Mouse (Mus musculus) olfactory bulb, adult 2 months (tissue): Measurements from ENCODE around the gene Gsc2. TPM values are rescaled to one million over a fixed set of nuclear protein-coding genes. Genes with fewer than 3 reads are reported as not detected.

ENCODE experiments used
- H3K27ac ChIP-seq: fragments of 200-500 bp; 2 replicates; pipeline ENCODE4 v1.5.1; 2012; ENCODE audit warnings: low read depth, low read length; ENCODE audit not compliant: insufficient read depth
- H3K4me1 ChIP-seq: fragments of 200-500 bp; 2 replicates; pipeline ENCODE4 v1.6.1; 2012; ENCODE audit warnings: low read length; ENCODE audit not compliant: control insufficient read depth, insufficient read depth
- H3K4me3 ChIP-seq: fragments of 200-500 bp; 2 replicates; pipeline ENCODE4 v1.5.1; 2012; ENCODE audit warnings: mild to moderate bottlenecking, low read depth, low read length, moderate library complexity; ENCODE audit not compliant: insufficient read depth
- CTCF ChIP-seq: fragments of 200-500 bp; IDR thresholded peaks from 2 replicates; pipeline ENCODE4 v1.5.1; 2012; ENCODE audit warnings: low read depth, mild to moderate bottlenecking, low read length, moderate library complexity; ENCODE audit not compliant: insufficient read depth
- POLR2A ChIP-seq: fragments of 200-500 bp; IDR thresholded peaks from 2 replicates; pipeline ENCODE4 v1.6.1; 2012; ENCODE audit warnings: mild to moderate bottlenecking, low read depth, low read length, moderate library complexity; ENCODE audit not compliant: insufficient read depth
- WGBS: fragments of 180-500 bp; shearing (Covaris S2); methylation state at CpG from one replicate; pipeline ENCODE4 v1.1.7; 2018; 5-methylcytosine and 5-hydroxymethylcytosine counted together
- polyA plus RNA-seq: library from polyadenylated mRNA; stranded (reverse); fragments of >200 nt; gene quantifications from 2 replicates; pipeline ENCODE4 v1.2.4, GENCODE M21; 2012; ENCODE audit warnings: low replicate concordance; ENCODE audit not compliant: missing spikeins, insufficient read depth, insufficient read length

Gene Gsc2
- polyA plus RNA-seq, 1 experiment: not detected

DNA sequence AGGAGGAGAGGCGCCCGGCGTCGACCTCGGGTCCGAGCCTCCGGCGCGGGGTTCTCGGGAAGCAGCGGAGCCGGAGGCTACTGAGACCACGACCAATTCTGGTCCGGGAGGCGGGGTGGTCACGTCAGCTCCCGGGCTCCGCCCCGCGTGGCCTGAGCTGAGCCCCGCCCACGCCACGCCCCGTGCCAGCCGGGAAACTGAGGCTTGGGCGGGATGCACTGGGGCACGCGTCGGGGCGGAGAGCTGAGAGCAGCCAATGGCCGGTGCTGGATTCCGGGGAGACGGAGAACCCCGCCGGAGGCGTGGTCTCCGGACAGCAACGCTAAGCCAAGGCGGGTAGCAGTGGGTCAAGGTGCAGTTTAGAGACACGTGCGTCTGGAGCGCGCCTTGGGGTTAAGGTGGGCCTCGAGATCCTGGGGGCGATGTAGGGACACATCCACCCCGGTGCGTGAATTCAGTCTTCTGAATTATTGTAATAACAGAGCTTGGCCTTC is 13.3 kb upstream of the Gsc2 start, which contains the start of gene Slc25a1:
Slc25a1 (minus strand) TSS at position 133 of the 494 bp plus-strand sequence.
- under 1% methylated on average over 47 of the region's 47 CpGs for WGBS
- TF ChIP-seq CTCF (no peak), POLR2A (peak; percentile 37; the same call in 1 of the 2 replicates)
- Histone ChIP-seq H3K4me1 (peaks cover 14% of the 10 kb centered on the region), H3K4me3 (peak within 1 kb of the TSS; percentile 77), H3K27ac (peak within 1 kb of the TSS; percentile 38)

DNA sequence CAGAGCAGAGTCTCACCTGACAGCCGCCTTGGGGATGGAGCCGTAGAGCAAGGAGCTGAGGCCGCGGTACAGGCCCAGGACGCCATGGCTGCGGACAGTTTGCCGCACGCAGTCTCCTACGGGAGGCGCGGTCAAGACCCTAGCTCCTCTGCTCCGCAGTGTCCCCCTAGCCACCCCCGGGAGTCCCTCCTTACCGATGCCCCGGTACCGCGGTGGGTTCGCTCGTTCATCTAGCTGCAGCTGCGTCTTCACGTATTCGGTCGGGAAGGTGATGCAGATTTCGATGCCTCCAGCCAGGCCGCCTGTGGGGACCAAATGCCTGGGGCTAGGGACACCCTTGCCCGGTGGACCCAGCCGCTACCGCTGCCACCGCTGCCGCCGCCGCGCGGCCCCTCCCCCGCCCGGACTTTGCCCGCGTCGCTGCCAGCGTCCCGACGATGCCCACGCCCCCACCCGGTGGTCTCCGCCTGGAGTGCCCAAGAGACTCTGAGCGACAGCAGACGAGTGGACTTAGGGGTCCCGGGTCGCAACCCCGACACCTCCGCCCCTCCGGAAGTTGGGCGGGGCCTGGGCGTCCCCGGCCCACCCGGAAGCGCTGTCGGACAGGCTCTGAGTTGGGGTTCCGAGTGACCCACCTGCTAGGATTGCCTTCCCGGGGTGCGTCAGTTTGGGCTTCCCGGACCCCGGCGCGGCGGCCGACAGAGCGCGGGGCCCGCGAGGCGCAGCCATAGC is 12.7 kb upstream of the Gsc2 start:
- H3K4me1 ChIP-seq: peaks cover 14% of the 10 kb centered on the region
- H3K4me3 ChIP-seq: peak overlapping the region; percentile 77
- TF ChIP-seq CTCF (no peak), POLR2A (no peak; the same call in 1 of the 2 replicates)
- WGBS: 1% methylated on average over 72 of the region's 72 CpGs
- peak overlapping the region; percentile 38 for H3K27ac ChIP-seq

DNA sequence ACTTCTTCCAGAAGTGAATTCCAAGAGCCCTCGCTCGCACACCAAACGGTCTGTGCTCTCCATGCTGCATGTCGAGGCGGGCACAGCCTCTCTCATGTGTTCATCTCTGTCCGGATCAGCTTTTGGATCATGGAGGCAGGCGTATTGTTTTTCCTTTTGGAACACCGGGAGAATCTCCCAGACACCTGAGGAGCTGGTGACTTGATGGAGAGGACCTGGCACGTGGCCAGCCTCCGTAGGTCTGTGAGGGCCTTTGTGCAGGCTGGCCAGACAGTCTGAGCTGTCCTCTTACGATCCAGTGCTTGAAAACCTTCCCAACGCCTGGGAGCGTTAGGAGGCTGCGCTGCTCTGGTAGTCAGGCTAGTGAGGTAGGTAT is 7.3 kb upstream of the Gsc2 start:
- Histone ChIP-seq H3K27ac (peak overlapping the region; percentile 40), H3K4me1 (peaks cover 9% of the 10 kb centered on the region; the same call in 1 of the 2 replicates), H3K4me3 (peak overlapping the region; percentile 67)
- no peak for TF ChIP-seq CTCF
- TF ChIP-seq POLR2A: no peak
- under 1% methylated on average over 14 of the region's 14 CpGs for whole genome bisulfite sequencing

DNA sequence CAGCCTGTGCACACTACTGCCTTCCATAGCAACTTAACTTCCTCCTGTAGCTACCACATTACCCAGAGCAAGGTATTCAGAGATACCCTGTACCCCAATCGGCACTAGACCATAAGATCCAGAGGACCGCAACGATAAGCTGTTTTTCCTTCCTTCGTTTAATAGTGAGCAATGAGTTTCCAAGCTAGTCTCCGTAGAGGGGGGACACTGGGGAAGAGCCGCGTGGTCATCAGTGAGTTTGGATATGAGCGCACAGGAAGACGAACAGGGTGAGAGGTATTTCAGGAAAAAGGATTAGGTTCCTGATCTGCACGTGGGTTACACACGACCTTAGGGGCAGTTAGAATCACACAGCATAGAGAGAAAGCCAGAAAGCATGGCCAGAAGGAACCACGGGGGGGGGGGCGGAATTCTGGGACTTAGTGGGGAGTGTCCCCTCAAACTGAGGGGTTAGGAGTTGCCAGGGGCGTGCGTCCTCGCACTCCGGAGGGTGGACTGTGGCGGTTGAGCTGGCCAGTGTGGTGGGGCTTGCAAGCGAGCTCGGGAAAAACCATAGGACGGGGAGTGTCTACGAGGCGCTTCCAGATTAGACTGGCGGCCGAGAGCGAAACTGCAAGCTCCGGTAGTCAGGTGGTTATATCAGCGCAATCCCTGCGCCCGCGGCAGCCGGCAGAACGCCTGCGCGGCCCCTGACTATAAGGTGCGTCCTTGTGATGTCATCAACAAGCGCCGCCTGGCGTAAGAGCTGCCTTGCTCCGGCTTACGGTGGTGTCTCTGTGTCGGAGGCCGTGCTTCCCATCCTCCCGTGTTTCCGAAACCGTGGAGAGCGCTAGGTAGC is 6.7 kb upstream of the Gsc2 start:
- Histone ChIP-seq H3K4me1 (0 out of 2 replicates have a peak, but pooled peaks cover 5% of the 10 kb centered on the region), H3K27ac (peak overlapping the region; percentile 86), H3K4me3 (peak overlapping the region; percentile 67)
- under 1% methylated on average over 46 of the region's 47 CpGs for WGBS
- TF ChIP-seq POLR2A: peak; percentile 80; the same call in 1 of the 2 replicates
- peak; percentile 92 for TF ChIP-seq CTCF

DNA sequence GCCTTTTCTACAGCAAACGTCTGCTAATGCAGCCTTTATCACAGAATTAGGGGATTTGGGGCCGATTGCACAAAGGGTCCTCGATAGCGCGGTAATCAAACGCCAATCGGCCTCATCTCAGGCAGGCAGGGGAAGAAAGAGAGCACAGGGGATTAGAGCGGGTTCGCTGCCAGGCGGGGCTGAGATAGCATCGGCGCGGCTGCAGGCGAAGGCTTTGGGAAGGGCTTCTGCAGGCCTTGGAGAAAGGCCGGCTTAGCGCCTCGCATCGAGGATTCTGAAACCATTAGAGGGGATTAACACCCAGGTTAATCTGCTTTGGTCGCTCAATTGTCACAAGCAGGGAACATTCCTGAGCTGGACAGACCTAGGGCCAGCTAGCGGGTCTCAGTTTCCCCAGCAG is 5.7 kb upstream of the Gsc2 start:
- 13% methylated on average over 20 of the region's 20 CpGs for WGBS
- TF ChIP-seq CTCF: no peak
- no peak for TF ChIP-seq POLR2A
- no peak overlapping the region for H3K4me3 ChIP-seq
- H3K27ac ChIP-seq: no peak overlapping the region
- 0 out of 2 replicates have a peak, but pooled peaks cover 5% of the 10 kb centered on the region for H3K4me1 ChIP-seq

DNA sequence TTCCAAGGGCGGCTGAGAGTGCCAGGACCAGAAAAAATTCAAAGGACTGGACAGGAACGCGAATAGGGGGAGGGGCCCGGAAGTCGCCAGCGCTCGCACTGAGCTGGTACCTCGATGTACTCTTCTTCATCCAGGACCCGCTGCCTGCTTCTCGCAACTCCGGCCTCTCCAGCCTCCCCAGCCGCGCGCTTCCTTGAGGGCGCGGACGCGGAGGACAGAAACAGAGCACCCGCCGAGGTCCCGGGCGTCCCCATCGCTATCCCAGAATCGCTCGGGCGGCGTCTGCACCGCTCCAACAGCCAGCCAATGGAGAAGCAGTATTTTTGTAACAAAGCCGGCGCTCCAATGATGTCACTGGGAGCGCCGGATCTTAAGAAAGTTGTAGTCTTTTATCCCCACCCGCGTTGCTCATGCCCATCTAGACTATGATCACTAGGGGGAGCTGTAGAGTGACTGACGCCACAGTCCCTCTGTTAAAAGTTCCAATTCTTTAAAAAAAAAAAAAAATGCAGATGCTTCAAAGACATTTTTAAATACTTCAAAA is 3.7 kb downstream of the Gsc2 start, which contains the start of gene Ess2:
Ess2 (minus strand) TSS at position 297 of the 544 bp plus-strand sequence.
- Histone ChIP-seq H3K4me1 (peaks cover 19% of the 10 kb centered on the region), H3K4me3 (peak within 1 kb of the TSS; percentile 87), H3K27ac (peak within 1 kb of the TSS; percentile 47; the same call in 1 of the 2 replicates)
- 0 out of 2 replicates have a peak, but pooled peaks have one; percentile 23 for TF ChIP-seq POLR2A
- TF ChIP-seq CTCF: no peak
- under 1% methylated on average over 35 of the region's 35 CpGs for WGBS

DNA sequence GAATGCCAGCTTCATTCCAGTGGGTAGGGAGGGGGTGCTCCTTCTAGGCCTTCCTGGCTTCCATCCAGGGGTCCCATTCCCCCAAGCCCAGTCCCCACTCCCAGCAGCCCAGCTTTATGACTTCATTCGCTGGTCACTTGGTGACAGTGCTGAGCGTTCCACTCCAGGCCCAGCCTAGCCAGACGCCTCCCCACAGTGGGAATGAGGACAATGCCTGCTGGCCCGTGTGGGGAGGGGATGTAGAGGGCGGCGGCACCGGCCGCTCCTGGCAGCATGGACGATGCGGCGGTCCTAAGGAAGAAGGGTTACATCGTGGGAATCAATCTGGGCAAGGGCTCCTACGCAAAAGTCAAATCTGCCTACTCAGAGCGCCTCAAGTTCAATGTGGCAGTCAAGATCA is 16.4 kb downstream of the Gsc2 start, which contains the start of the genes Dgcr2 and Tssk2:
Dgcr2 (minus strand) TSS at position 101 of the 400 bp plus-strand sequence.
Tssk2 (plus strand) TSS at position 176 of the 400 bp plus-strand sequence.
- Histone ChIP-seq H3K4me3 (no peak within 1 kb of the TSS), H3K27ac (no peak within 1 kb of the TSS), H3K4me1 (no peaks in the 10 kb centered on the region)
- WGBS: 89% methylated on average over 14 of the region's 14 CpGs
- TF ChIP-seq CTCF (no peak), POLR2A (no peak)

DNA sequence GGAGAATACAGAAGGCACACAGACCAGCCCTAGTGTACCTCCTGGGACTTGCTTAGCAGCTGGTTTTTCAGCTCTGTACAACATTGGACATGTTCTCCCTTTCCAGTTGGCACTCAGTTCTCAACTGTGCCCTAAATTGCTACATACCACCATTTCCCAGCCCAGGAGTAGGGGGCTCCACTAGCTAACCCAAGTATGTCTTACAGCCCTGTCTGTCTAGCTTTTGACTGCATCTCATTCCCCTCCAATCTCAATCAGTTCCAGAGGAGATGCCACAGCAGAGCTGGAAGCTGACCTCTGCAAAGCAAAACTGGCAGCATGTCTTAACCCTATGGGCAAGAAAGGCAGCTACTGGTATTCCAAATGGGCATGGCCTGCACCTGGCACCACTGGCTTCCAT is 18.8 kb downstream of the Gsc2 start:
- H3K4me1 ChIP-seq: no peaks in the 10 kb centered on the region
- H3K27ac ChIP-seq: no peak overlapping the region
- TF ChIP-seq CTCF (no peak), POLR2A (no peak)
- H3K4me3 ChIP-seq: no peak overlapping the region
